Mouse (Mus musculus): ENCODE measurements around the gene Car14.

Car14 gene

GRCm38 (mm10) chr3:95856115-95856514, 48.4 kb downstream of the Car14 start:
- DNase-seq (ENCODE audit: low read depth, low spot score) = no peak

- peak; percentile 92 for DNase-seq (ENCODE audit: low read depth, low spot score)
Measured at GRCm38 (mm10) chr3:95855502-95856089, 48.9 kb downstream of the Car14 start, which contains the start of gene Prpf3. TSS of gene Prpf3 (minus strand) at chr3:95855885.

- no peak for DNase-seq (ENCODE audit: low read depth, low spot score)
Measured at GRCm38 (mm10) chr3:95851317-95851716, 53.2 kb downstream of the Car14 start.

GRCm38 (mm10) chr3:95850611-95851010, 53.9 kb downstream of the Car14 start:
- DNase-seq (ENCODE audit: low read depth, low spot score) = no peak

Measured in 3T3-L1 (cell line).